Mouse (Mus musculus) lung, embryonic 16.5 days (tissue): Measurements from ENCODE around the gene Olfr49. TPM values are rescaled to one million over a fixed set of nuclear protein-coding genes. Genes with fewer than 3 reads are reported as not detected.

Experiments used
- ATAC-seq: fragments of 200-750 bp; cut with Nextera tagmentation; 2 replicates; pipeline ENCODE4 v1.8.0; 2017; ENCODE audit warnings: low read depth, mild to moderate bottlenecking, moderate library complexity
- H3K27ac ChIP-seq: fragments of 300-500 bp; sonication (generic); 2 replicates; pipeline ENCODE4 v1.5.1; 2014; ENCODE audit warnings: mild to moderate bottlenecking, control low read depth, low read length
- H3K27me3 ChIP-seq: fragments of 300-500 bp; sonication (generic); 2 replicates; pipeline ENCODE4 v1.6.1; 2014; ENCODE audit warnings: low read depth, low read length, mixed read lengths; ENCODE audit not compliant: control insufficient read depth, insufficient read depth
- H3K36me3 ChIP-seq: fragments of 300-500 bp; sonication (generic); 2 replicates; pipeline ENCODE4 v1.6.1; 2014; ENCODE audit warnings: low read length; ENCODE audit not compliant: control insufficient read depth, insufficient read depth
- H3K4me1 ChIP-seq: fragments of 300-500 bp; sonication (generic); replicated peaks from 2 replicates; pipeline ENCODE4 v1.6.1; 2014; ENCODE audit warnings: low read length, mixed read lengths; ENCODE audit not compliant: control insufficient read depth, insufficient read depth
- H3K4me2 ChIP-seq: fragments of 300-500 bp; sonication (generic); 2 replicates; pipeline ENCODE4 v1.6.1; 2014; ENCODE audit warnings: low read depth, low read length, control low read depth
- H3K4me3 ChIP-seq: fragments of 300-500 bp; sonication (generic); 2 replicates; pipeline ENCODE4 v1.5.1; 2014; ENCODE audit warnings: mild to moderate bottlenecking, low read length, control low read depth
- H3K9ac ChIP-seq: fragments of 300-500 bp; sonication (generic); 2 replicates; pipeline ENCODE4 v1.6.1; 2014; ENCODE audit warnings: low read length, control low read depth
- H3K9me3 ChIP-seq: fragments of 300-500 bp; sonication (generic); 2 replicates; pipeline ENCODE4 v1.6.1; 2016; ENCODE audit warnings: low read length; ENCODE audit not compliant: control insufficient read depth
- WGBS: fragments of 180-500 bp; shearing (Covaris S2); extraction: QIAGEN DNeasy Blood & Tissue Kit; methylation state at CpG from one replicate; pipeline ENCODE4 v1.1.7; 2014; 5-methylcytosine and 5-hydroxymethylcytosine counted together
- polyA plus RNA-seq: library from polyadenylated mRNA; unstranded; fragments of >200 nt; fragmentation: Nextera tagmentation; extraction: Ambion mirVana; gene quantifications from 2 replicates; pipeline ENCODE4 v1.2.1, GENCODE M21; 2015

The Olfr49 gene
- polyA plus RNA-seq, 1 experiment from 2014 or later: not detected

DNA sequence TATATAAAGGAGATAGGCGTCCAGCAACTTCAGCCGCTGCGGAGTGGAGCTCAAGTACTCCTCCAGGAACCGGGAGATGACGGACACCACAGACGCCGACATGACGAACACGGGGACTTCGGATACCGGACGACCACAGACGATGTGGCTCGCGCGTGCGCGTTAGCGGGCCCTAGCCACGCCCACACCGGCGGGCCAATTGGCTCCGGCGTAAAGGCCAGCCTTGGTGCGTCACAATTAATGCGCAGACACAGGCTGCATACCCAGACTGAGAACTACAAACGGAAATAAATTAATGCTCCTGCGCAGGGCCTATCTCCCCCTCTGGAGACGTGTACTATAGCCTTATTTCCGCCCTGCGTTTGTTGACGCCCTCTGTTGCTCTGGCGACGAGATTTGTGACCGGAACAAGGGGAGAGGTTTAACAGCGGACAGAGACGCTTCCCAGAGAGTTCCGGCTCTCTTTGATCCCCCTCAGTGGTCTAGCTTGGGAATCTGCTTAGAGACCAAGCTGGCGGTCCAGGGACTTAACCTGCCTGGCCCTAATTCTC lies 30.9 kb downstream of the Olfr49 start, which contains the start of the genes Dad1 and Abhd4:
TSS of gene Dad1 (minus strand) at position 364 of the 551 bp plus-strand sequence.
TSS of gene Abhd4 (plus strand) at position 448 of the 551 bp plus-strand sequence.
- Histone ChIP-seq H3K4me2 (peak within 1 kb of the TSS; percentile 80), H3K36me3 (no peaks in the 10 kb centered on the region), H3K9me3 (no peaks in the 10 kb centered on the region), H3K27me3 (no peaks in the 10 kb centered on the region), H3K9ac (peak within 1 kb of the TSS; percentile 86), H3K27ac (peak within 1 kb of the TSS; percentile 79), H3K4me3 (peak within 1 kb of the TSS; percentile 86), H3K4me1 (peaks cover 46% of the 10 kb centered on the region)
- 0% methylated on average over 39 of the region's 39 CpGs for WGBS
- peak; percentile 100 for ATAC-seq

GRCm38 (mm10) chr14:54250122-54250521 lies 34.6 kb downstream of the Olfr49 start:
- peaks cover 7% of the 10 kb centered on the region; the same call in 1 of the 2 replicates for H3K36me3 ChIP-seq
- peak overlapping the region; percentile 15 for H3K4me2 ChIP-seq
- H3K4me3 ChIP-seq: no peak overlapping the region
- peak overlapping the region; percentile 43 for H3K27ac ChIP-seq
- no peaks in the 10 kb centered on the region for H3K27me3 ChIP-seq
- no peak overlapping the region for H3K9ac ChIP-seq
- peaks cover 41% of the 10 kb centered on the region for H3K4me1 ChIP-seq
- no peaks in the 10 kb centered on the region for H3K9me3 ChIP-seq
- ATAC-seq: no peak
- 42% methylated on average over 4 of the region's 4 CpGs for WGBS

- no peaks in the 10 kb centered on the region for H3K9me3 ChIP-seq
- no peak overlapping the region for H3K4me3 ChIP-seq
- no peaks in the 10 kb centered on the region for H3K27me3 ChIP-seq
- no peak overlapping the region for H3K9ac ChIP-seq
- peaks cover 7% of the 10 kb centered on the region; the same call in 1 of the 2 replicates for H3K36me3 ChIP-seq
- H3K4me1 ChIP-seq: peaks cover 37% of the 10 kb centered on the region
- no peak overlapping the region for H3K4me2 ChIP-seq
- ATAC-seq: no peak
- WGBS: 28% methylated on average over 9 of the region's 9 CpGs
- H3K27ac ChIP-seq: peak overlapping the region; percentile 28; the same call in 1 of the 2 replicates
Observed at GRCm38 (mm10) chr14:54249326-54249725, 35.4 kb downstream of the Olfr49 start.

GRCm38 (mm10) chr14:54246232-54246631 lies 38.5 kb downstream of the Olfr49 start:
- peaks cover 23% of the 10 kb centered on the region for H3K4me1 ChIP-seq
- H3K4me3 ChIP-seq: no peak overlapping the region
- no peak overlapping the region for H3K27ac ChIP-seq
- no peaks in the 10 kb centered on the region for H3K27me3 ChIP-seq
- H3K36me3 ChIP-seq: peaks cover 25% of the 10 kb centered on the region
- ATAC-seq: no peak
- 90% methylated on average over 3 of the region's 3 CpGs for WGBS
- no peaks in the 10 kb centered on the region for H3K9me3 ChIP-seq
- no peak overlapping the region for H3K9ac ChIP-seq
- no peak overlapping the region for H3K4me2 ChIP-seq

DNA sequence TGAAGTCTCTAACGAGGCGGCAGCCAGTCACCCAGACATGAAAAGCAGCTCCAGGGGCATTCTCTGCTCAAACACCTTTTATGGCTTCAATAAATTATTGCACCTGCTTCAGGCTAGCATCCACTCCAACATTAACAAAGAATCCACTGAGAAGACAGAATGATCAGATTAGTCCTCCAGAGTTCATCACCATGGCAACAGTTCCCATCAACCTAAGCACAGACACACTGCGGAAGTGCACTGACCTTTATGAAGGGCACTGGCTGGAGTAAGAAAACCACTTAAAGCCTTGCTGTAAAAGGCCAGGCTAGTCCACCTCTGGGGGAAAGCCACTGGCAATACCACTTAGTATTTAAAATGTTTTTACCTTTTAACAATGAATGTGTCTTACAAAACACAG lies 40.6 kb downstream of the Olfr49 start:
- H3K4me1 ChIP-seq: peaks cover 6% of the 10 kb centered on the region
- H3K4me2 ChIP-seq: no peak overlapping the region
- H3K36me3 ChIP-seq: peaks cover 31% of the 10 kb centered on the region
- no peak overlapping the region for H3K4me3 ChIP-seq
- 65% methylated on average over 3 of the region's 3 CpGs for WGBS
- H3K9me3 ChIP-seq: no peaks in the 10 kb centered on the region
- H3K27ac ChIP-seq: no peak overlapping the region
- H3K27me3 ChIP-seq: no peaks in the 10 kb centered on the region
- H3K9ac ChIP-seq: no peak overlapping the region
- ATAC-seq: no peak

DNA sequence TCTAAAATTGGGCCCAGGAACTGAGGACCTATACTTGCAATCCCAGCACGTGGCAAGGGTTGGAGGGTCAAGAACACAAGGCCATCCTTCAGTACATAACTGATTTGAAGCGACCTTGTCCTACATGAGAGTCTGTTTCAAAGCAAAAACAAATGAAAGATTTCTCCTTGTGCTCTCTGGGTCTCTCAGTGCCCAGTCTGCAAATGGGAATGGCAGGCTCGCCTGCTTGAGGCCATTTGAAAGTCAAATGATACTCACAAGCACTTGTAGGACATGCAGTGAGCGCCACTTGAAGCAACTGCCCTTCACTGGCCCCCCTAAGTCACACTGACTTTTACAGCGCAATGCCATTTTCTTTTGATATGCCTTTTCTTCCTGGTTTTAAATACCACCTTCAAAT lies 44.2 kb downstream of the Olfr49 start:
- Histone ChIP-seq H3K4me2 (no peak overlapping the region), H3K4me1 (no peaks in the 10 kb centered on the region), H3K27ac (no peak overlapping the region), H3K9me3 (no peaks in the 10 kb centered on the region), H3K36me3 (peaks cover 27% of the 10 kb centered on the region), H3K9ac (no peak overlapping the region), H3K27me3 (no peaks in the 10 kb centered on the region), H3K4me3 (no peak overlapping the region)
- no peak for ATAC-seq
- 84% methylated on average over 5 of the region's 5 CpGs for WGBS

GRCm38 (mm10) chr14:54239002-54239736 lies 45.6 kb downstream of the Olfr49 start:
- Histone ChIP-seq H3K27me3 (no peaks in the 10 kb centered on the region), H3K36me3 (peaks cover 35% of the 10 kb centered on the region), H3K27ac (no peak overlapping the region), H3K9me3 (no peaks in the 10 kb centered on the region), H3K9ac (no peak overlapping the region), H3K4me2 (no peak overlapping the region), H3K4me1 (peaks cover 3% of the 10 kb centered on the region), H3K4me3 (no peak overlapping the region)
- WGBS: 14% methylated on average over 7 of the region's 7 CpGs
- ATAC-seq: peak; percentile 74

GRCm38 (mm10) chr14:54236881-54237280 lies 47.9 kb downstream of the Olfr49 start:
- WGBS: 91% methylated on average over 5 of the region's 5 CpGs
- Histone ChIP-seq H3K9ac (no peak overlapping the region), H3K27ac (no peak overlapping the region; the same call in 1 of the 2 replicates), H3K4me2 (no peak overlapping the region), H3K4me3 (no peak overlapping the region), H3K36me3 (peaks cover 24% of the 10 kb centered on the region), H3K4me1 (peaks cover 23% of the 10 kb centered on the region), H3K27me3 (no peaks in the 10 kb centered on the region), H3K9me3 (no peaks in the 10 kb centered on the region)
- ATAC-seq: no peak

DNA sequence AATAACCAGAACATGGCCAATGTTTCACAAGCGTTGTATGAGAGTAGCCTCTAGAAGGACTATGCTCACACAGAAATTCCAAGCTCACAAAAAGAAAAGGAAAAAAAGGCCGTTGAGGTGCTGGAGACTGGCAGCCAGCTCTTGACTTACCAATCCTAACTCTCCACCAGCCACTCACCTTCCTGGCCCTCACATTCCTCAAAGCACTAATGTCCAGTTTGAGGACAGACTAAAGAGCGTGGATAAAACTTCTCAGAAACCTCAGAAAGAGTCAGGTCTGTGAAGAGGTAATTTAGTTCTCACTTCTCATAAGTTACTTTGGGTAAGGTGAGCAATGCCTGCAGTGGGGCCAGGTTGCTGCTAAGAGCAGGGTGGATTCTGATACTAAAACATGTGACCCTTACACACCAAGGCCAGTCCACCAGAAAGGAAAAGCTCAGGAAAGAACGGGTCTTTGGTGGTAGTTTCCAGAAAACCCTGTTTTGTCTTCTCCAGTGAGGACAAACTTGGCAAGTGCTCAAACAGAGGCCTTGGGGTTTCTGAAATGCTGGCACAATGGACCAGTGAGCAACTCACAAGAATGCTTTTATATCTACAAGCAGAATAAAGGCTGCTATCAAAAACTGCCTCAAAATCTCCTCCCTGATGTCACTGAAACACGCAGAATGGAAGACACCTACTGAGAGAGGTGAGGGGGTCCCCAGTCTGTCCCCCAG lies 48.8 kb downstream of the Olfr49 start:
- peaks cover 28% of the 10 kb centered on the region for H3K4me1 ChIP-seq
- H3K27ac ChIP-seq: peak overlapping the region; percentile 78
- H3K9ac ChIP-seq: no peak overlapping the region
- H3K4me2 ChIP-seq: no peak overlapping the region
- ATAC-seq: no peak
- H3K27me3 ChIP-seq: no peaks in the 10 kb centered on the region
- 68% methylated on average over 5 of the region's 5 CpGs for WGBS
- no peaks in the 10 kb centered on the region for H3K9me3 ChIP-seq
- peaks cover 15% of the 10 kb centered on the region for H3K36me3 ChIP-seq
- no peak overlapping the region for H3K4me3 ChIP-seq
